Mouse (Mus musculus): ENCODE data around the gene Tub.

The Tub gene

DNA sequence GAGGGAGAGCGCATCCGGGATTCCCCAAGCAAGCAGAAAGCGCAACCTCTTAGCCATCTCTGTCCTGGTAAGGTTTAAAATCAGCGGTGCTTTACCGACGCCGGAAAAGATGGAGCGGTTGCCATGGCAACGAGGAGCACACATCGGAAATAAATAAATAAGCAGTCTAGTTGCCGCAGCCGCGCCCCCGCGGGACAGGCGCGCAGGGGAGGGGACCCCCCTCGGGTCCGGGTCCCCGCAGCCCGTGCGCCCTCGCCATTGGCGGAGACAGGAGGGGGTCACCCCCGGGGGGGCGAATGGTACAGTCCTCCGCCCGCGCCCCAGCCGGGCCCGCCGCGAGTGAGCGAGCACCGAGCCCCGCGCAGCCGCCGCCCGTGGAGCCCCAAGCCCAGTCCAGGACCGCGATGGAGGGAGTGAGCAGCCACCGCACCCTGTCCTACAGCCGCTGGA, at the start of gene Tub:
Gene Tub (plus strand): TSS at position 27 of the 450 bp plus-strand sequence.
- peak; percentile 45 to 76 for DNase-seq (ENCODE audit: inconsistent age in 2 of 2, low spot score in 1 of 2)

DNA sequence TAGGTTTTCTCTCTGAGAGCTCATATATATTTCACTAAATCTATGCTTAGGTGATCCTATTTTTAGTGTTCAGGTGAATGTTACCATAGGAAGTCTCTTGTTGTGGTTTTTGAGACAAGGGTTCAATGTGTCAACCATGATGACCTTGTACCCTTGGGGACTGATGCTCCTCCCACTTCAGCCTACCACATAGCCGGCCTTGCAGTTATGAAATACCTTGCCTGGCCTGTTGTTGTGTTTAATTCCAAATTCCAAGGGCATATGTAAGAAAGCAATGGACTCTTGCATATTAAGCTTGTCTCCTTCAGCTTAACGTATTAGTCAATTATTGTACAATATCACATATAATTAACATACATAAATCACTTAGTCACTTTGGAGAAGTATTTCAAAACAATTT, 46.2 kb upstream of the Tub start:
- DNase-seq (ENCODE audit: inconsistent age in 2 of 2, low spot score in 1 of 2) = no peak

DNA sequence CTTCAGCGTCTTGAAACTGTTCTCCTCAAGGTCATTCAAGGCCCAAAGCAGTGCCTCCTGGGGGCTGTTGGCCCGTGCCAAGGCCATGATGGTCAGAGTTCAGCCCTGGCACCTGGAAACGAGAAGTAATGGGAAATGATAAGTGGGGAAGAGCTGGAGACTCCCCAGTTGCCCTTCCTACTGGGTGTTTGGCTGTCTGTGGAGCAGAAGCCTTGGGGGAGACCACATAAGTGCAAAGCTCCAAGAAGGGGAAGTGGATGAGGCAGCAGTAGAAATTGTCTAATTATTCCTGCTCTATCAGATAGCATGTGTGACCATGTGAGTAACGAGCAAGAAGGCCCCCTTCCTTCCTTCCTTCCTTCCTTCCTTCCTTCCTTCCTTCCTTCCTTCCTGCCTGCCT, 23.1 kb upstream of the Tub start:
- DNase-seq (ENCODE audit: inconsistent age in 2 of 2, low spot score in 1 of 2) = no peak

DNA sequence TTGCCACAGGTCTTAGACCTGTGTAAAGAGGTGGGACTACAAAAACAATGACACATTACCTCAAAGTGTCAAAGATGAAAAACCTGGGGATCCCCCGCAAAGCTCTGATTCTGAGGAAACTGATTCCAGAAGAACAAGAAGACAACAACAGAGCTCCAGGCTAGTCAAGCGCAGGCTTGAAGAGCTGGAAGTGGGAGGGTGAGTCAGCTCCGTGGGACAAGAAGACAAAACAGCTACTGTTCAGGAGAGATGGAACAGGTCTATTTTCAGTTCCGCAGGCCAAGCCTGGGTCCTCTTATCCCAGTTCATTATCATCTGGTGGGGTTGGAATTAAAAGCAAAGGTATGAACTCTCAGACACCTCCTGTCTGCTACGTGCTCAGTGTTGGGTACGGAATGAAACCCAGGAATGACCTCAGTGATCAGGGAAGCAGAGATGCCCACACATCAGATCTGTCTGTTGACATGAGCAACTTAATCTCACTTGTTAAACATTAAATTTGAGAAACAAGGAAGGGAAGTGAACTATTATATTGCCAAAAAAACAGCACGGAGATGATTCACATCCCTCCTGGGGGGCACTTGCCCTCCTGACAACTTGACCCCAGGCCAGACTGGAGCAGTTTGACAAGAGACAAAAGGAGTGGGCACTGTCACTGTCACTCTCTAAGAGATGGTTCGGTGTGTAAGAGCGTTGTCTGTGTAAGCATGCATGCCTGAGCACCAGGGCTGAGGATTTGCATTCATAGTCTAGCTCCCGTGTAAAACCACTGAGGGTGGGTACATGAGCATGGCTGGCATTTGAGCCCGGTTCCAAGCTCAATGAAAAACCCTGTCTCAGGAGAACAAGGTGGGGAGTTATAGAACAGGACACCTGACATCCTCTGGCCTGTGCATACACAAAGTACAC, 21.6 kb upstream of the Tub start:
- no peak for DNase-seq (ENCODE audit: inconsistent age in 2 of 2, low spot score in 1 of 2)

DNA sequence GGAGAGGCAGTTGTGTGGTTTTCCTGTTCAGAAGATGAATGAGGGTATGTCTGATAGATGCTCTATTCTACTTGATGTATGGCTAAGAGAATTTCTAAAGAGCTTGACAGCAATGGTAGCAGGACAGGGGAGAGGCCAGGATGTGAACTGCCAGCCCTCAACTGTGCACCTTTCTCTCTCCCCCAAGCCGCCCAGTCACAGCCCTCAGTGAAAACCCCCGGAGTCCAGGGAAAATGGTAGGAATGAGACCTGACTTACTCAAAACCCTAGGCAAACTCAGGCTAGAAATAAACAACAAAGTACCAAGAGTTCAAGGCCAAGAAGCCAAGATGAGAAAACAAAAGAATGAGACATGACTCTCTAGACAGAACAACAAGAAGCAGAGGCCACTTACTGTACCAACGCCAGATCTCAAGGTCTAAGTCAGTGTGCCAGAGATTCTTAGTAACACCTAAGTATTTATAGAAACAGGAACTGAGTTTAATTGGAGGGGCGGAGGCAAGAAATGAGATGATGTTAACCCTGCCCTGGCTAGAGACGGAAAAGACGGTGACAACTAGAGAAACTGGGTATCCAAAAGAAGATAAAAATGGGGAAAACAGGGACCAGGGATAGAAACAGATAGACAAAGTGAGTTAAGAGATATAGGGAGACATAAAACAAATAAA, 20.3 kb upstream of the Tub start, which contains the start of gene Nlrp10:
Gene Nlrp10 (minus strand): TSS at position 453 of the 668 bp plus-strand sequence.
- DNase-seq (ENCODE audit: inconsistent age in 2 of 2, low spot score in 1 of 2) = peak in 1 of 2 experiments; percentile 20

DNA sequence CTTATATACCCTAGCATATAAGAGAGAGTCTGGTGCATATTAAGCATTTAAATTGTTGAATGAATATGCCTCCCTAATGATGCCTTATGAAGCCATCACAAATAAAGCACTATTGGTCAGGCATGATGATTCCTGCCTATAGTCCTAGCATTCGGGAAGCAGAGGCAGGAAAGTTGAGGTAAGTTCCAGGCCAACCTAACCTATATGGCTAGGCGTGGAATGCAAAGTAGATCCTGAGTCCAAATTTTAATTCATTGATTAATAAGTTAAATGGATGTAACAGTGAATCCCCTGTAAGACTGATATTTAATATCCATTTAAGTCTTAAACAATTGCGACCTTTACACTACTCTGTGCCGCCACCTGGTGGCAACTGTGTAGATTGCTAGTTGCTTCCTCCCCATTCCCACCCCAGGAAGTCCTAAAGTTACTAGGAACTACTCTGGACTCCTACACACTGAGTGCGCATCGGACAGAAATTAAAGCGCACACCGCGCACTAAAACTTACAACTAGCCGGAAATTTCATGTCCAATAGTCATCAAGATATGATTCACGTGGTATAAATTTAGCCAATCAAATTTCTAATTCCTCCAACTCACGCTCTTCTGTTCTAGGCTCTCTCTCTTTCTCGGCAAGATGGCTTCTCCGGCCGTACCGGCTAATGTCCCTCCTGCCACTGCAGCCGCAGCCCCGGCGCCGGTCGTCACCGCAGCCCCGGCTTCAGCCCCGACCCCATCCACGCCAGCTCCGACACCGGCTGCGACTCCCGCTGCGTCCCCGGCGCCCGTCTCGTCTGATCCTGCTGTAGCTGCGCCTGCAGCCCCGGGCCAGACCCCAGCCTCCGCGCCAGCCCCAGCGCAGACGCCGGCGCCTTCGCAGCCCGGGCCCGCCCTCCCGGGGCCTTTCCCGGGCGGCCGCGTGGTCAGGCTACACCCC, 16.1 kb upstream of the Tub start, which contains the start of gene Eif3f:
Gene Eif3f (plus strand): TSS at position 624 of the 938 bp plus-strand sequence.
- peak; percentile 95 to 98 for DNase-seq (ENCODE audit: inconsistent age in 2 of 2, low spot score in 1 of 2)

DNA sequence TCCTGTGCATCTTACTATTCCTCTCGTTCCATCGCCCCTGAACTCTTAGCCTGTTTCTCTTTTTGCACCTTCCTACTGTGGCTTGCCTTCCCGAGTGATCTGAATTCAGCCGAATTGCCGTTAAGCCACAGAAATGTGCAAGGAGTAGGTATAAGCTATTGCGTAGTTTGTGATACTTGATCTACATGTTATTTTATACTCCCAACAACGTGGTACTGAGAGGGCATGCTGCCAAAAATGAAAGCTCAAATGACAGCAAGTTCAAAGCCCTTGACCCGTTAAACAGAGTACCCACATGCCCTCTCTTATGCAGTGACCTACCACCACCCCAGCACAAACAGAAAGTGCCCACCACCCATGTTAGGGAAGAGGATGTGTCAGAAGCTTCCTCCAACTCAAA, 15.3 kb upstream of the Tub start:
- DNase-seq (ENCODE audit: inconsistent age in 2 of 2, low spot score in 1 of 2) = no peak

DNA sequence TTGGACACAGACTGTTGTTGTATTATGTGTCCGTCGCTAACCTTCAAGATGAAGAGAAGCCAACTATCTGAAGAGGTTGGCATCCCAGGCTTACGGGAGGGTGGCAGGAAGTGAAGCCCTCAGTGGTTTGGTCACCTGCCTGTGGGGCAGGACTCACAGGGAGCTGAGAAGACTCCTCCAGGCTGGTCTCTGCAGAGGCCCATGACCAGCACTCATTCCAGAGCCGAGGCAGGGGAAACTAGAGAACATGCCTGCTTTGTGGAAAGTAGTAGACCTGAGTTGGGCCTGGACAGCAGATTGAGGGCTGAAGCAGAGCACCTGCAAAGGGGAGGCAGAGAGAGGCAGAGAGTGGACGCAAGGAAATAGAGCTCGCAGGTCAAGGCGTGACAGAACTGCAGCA, 14.7 kb upstream of the Tub start:
- peak in 1 of 2 experiments; percentile 31 for DNase-seq (ENCODE audit: inconsistent age in 2 of 2, low spot score in 1 of 2)

DNA sequence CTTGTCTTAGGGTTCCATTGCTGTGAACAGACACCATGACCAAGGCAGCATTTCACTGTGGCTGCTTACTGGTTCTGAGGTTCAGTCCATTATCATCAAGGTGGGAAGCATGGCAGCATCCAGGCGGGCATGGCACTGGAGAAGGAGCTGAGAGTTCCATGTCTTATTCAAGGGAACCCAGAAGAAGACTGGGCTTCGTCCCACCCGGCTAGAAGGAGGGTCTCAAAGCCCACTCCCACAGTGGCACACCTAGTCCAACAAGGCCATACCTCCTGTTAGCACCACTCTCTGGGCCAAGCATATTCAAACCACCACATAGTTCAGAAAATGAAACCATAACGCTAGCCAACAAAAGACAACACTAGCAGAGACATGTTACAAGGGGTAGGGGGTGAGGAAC, 13.5 kb upstream of the Tub start:
- DNase-seq (ENCODE audit: inconsistent age in 2 of 2, low spot score in 1 of 2) = peak in 1 of 2 experiments; percentile 28

DNA sequence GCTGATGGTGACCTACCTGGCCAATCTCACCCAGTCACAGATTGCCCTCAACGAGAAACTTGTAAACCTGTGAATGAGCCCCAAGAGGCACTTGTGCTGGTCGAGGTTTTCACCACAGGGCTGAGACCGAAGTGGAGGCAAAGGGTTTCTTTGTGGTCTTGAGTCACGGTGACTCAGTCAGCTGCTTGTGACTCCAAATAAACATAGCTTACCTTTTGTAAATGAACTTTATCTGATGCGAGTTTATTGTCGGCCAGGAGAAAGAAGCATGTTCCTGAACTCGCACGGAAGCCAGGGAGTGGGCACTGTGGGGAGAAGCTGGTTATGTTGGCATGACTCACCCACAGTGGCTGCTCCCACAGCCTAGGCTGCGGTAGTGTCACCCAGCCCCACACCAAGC, 8.7 kb upstream of the Tub start:
- DNase-seq (ENCODE audit: inconsistent age in 2 of 2, low spot score in 1 of 2) = no peak

DNA sequence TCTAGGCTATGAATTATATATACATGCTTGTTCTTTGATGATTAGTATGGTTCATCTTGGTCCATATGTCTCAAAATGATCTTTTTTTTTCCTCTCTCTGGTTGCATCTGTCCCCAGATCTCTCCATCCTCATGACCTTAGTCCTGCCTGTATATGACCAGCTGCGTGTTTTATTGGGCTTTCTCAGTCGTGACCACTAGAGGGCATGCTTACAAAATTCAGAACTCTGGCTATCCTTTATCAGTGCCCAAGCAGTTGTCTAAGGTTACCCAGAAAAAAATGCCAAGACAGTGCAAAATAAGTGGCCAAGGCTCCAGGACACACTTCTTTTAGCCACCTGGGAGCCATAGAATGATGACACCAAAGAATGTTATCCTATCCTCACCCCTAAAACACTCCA, 6.1 kb upstream of the Tub start:
- peak; percentile 34 to 80 for DNase-seq (ENCODE audit: inconsistent age in 2 of 2, low spot score in 1 of 2)

DNA sequence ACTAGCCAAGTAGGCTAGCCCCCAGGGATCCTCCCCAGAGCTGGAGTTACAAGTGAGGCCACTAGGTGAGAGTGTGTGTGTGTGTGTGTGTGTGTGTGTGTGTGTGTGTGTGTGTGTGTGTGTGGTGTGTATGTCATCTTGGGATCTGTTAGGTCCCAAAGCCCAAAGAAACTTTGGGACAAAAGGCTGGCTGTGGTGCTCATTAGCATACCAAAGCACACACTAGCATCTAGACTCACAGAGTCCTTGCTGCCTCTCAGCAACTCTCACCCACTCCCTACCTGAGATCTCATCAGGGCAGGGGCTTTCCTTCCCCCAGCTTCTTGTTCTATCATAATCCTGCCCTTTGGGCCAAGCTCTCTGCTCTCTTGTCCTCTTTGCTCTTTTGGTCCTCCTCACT, 1.5 kb upstream of the Tub start:
- DNase-seq (ENCODE audit: inconsistent age in 2 of 2, low spot score in 1 of 2) = no peak

DNA sequence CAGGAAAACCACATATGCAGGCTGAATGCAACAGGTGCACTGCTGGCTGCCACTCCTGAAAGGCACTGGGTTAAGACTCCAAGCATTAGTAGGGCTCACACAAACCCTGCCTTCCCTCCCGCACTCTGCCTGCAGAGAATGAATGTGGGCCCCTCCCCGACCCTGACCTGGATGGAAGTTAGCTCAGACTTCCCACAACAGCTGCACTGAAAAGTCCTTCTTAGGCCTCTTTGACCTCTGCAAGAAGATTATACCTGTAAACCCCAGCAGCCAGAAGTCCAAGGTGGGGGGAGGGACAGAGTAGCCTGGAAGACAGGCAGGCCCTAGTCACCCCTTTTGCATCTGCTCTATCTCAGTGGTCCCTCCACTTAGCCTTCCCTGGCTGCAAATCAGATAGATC, 837 bp upstream of the Tub start:
- peak in 1 of 2 experiments; percentile 18 for DNase-seq (ENCODE audit: inconsistent age in 2 of 2, low spot score in 1 of 2)

DNA sequence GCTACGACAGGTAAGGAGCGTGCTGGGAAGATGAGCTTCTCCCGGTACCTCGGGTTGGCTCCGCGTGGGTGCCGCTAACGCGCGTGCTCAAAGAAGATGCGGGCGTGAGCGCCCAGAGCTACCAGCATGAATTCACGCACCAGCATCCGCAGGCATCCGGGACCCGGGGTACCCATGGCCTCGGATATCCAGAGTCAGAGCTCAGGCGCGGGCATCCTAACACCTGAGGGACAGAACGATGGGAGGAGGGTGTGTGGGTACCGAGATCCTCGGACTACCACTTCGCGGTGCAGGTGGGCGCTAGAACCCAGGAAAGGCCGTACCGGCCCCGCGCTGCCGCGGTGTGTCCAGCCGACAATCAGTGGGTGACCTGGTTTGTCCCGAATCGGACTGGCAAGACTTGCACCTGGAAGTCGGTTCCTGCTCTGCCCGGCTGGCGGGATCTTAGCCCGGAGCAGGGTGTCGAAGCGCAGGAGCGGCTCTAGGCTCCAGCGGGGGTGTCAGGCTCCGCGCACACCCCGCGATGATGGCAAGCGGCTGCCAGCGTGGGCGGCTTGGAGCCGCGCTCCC, 709 bp downstream of the Tub start:
- DNase-seq (ENCODE audit: inconsistent age in 2 of 2, low spot score in 1 of 2) = peak in 1 of 2 experiments; percentile 60

DNA sequence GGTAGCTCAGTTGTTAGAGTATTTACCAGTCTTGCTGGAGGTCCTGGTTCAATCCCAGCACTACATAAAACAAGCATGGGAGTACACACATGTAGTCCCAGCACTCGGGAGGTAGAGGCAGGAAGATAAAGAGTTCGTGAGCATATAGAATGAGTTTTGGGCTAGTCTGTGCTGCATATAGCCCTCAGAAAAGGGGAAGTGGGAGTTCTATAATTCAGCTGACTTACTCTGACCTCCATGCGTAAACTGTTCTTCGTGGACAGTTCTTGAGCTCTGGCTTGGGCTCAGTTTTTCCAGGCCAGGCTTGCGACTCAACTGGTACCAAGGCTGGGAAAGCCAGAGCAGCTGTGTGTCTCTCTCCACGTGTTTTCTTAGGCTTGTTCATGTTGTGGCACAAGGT, 2.7 kb downstream of the Tub start:
- no peak for DNase-seq (ENCODE audit: inconsistent age in 2 of 2, low spot score in 1 of 2)

DNA sequence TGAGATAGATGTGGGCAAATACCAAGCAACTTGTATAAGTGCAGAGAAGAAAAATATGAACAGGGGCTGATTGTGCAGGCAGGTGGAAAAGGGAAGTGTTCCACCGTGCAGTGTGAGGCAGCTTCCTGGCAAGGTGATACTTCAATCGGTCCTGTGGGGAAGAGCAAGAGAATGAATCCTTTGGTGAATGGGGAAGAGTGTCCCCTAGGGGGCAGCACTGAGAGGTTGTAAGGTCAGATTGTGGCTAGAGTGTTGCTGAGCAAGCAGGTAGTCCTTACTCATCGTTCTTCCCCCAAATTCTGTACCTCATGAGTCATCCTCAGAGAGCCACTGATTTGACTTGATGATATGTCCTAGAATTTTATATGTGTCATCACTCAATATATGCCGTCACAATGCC, 4.0 kb downstream of the Tub start:
- peak; percentile 48 to 79 for DNase-seq (ENCODE audit: inconsistent age in 2 of 2, low spot score in 1 of 2)

DNA sequence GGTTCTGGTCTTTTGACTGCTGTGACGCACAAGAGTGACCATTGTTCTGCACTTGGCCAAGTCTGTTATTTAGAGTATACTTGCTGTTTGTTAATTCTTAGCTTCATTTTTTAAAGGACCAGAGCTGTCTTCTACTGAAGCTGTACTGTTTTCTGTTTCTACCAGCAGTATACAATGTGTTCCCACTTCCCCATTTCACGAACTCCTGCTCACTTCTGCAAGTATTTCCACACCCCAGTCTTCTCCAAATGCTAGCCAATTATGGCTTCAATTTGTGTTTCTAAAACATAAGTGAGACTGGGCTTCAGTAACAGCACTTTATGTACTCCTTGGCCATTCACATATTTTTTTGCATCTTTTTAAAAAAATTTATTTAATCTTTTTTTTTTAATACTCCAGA, 7.6 kb downstream of the Tub start:
- DNase-seq (ENCODE audit: inconsistent age in 2 of 2, low spot score in 1 of 2) = no peak

DNA sequence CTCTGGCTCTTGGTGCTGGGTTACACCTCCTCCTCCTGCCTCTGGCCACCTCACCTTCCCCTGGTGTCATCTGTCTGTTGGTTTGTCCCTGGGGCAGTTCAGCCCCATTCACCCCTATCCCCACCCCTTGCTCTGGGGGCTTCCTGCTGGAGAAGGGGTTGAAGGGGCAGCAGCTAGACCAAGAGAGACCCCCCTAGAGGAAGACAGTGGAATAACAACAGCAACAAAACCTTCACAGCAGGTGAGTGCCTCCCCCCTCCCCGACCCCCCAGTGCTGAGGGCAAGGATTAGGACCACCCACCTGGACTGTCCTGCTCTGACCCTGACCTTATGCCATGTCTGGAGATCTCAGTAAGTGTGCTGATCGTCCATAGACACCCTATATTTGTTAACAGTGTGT, 15.8 kb downstream of the Tub start:
- no peak for DNase-seq (ENCODE audit: inconsistent age in 2 of 2, low spot score in 1 of 2)

DNA sequence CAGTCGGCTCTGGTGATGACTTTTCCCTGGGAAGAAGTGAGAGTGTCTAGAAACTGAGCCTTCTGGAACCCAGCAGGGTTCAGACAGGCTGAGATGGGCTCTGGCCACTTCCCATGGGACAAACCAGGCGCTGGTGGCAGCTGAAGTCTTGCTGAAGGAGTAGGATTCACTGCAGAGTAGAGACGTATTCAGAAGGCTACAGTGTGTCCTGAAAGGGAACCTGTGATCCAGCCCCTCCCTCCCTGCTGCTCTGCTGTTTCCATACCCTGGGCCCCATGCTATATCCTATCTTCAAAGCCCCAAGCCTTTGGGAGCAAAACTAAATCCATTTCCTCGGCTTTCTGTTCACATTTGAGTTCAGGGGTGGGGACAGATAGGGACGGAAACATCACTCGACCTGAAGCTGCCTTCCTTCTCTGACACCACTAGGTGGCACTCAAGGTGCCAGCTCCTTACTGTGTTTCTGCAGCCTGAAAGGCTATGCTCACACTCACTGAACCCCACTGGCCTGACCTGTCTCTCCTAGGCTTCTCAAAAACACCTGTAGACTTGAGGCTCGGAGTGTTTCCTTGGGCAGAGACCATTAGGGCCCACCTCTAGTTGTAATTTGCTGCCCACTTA, 16.7 kb downstream of the Tub start:
- DNase-seq (ENCODE audit: inconsistent age in 2 of 2, low spot score in 1 of 2) = peak; percentile 68 to 89

DNA sequence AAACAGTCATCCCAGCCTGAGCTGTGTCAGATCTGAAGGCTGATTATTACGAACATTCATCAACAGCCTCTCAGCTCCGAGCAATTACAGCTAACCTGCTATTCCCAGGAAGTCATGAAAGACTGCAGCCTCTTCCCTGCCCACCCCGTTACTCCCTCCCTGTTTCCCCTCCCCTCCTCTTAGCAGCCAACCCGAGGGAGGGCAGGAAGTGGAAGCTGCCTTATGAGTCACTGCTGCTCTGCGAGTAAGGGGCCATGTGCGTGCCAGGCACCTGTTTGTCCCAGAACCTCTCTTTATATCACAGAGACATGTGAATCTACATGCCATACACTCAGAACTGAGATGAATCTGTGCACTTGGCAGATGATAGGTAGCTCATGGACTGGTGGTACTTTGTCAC, 18.1 kb downstream of the Tub start:
- peak; percentile 53 to 75 for DNase-seq (ENCODE audit: inconsistent age in 2 of 2, low spot score in 1 of 2)

Measured in adrenal gland, adult (tissue).